In the genomic region with DNA sequence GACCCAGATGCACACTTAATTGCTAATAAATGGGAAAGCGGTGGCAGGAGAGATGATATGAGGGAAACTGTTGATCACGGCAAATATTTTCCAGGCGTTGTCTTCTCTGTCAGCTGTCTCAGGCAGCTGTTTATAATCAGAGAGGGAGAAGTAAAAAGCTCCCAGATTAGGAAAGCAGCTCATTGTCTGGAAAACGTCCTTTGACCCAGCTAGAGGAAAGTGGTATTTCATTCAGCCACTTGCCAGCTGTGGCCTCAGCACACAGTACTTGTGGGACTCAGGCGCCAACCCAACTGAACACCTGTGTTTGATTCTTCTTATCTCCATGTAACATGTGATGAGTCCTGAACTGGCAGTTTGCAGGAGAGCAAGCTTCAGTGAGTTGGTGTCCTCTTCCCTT, we compare ENCODE assay signal across 20 mouse cellular contexts.
DNase-seq lines count a peak whose midpoint lies in the region; ATAC-seq lines count a peak whose summit lies in the region.
"Had no signal": no experiment of that assay in that cellular context is flagged by ENCODE, and none has a peak within 500 bp of the region (broad histone marks: within the 10 kb centered on the region; RNA-seq: fewer than 3 reads in every experiment).

No protein-coding gene starts in this region.

- no peaks in the 10 kb centered on the region for H3K27me3 ChIP-seq in forebrain, embryonic 13.5 days
- no peaks in the 10 kb centered on the region for H3K27me3 ChIP-seq in forebrain, embryonic 14.5 days (replicated peaks; ENCODE audit: control insufficient read depth, insufficient read depth, low read length)
- H3K27me3 ChIP-seq in embryonic facial prominence, embryonic 14.5 days (replicated peaks; ENCODE audit: control insufficient read depth, insufficient read depth, low read length): no peaks in the 10 kb centered on the region
- H3K27me3 ChIP-seq: embryonic facial prominence, embryonic 12.5 days; forebrain, embryonic 12.5 days; heart, embryonic 15.5 days; intestine, embryonic 15.5 days had no signal

- 0 out of 2 replicates have a peak, but pooled peaks have one; percentile 38 for ATAC-seq in forebrain, embryonic 13.5 days
- no peak for ATAC-seq in forebrain, embryonic 14.5 days
- peak; percentile 30; the same call in 1 of the 2 replicates for ATAC-seq in embryonic facial prominence, embryonic 14.5 days (ENCODE audit: low read depth)
- ATAC-seq: intestine, embryonic 15.5 days had no signal

- no peak overlapping the region for H3K9ac ChIP-seq in forebrain, embryonic 13.5 days
- H3K9ac ChIP-seq in forebrain, embryonic 14.5 days (ENCODE audit: low read length): no peak overlapping the region
- no peak overlapping the region for H3K9ac ChIP-seq in embryonic facial prominence, embryonic 14.5 days (ENCODE audit: low read depth, low read length)
- H3K9ac ChIP-seq: embryonic facial prominence, embryonic 12.5 days; forebrain, embryonic 12.5 days; heart, embryonic 15.5 days; hindbrain, embryonic 14.5 days; intestine, embryonic 15.5 days had no signal

- no peak overlapping the region for H3K4me2 ChIP-seq in forebrain, embryonic 13.5 days
- H3K4me2 ChIP-seq in forebrain, embryonic 14.5 days (ENCODE audit: low read length): no peak overlapping the region
- H3K4me2 ChIP-seq in embryonic facial prominence, embryonic 14.5 days (ENCODE audit: low read depth, low read length): no peak overlapping the region
- H3K4me2 ChIP-seq: embryonic facial prominence, embryonic 12.5 days; forebrain, embryonic 12.5 days; heart, embryonic 11.5 days; heart, embryonic 15.5 days; hindbrain, embryonic 14.5 days; intestine, embryonic 15.5 days had no signal

- no peak for DNase-seq in forebrain, embryonic 14.5 days (ENCODE audit: low spot score)
- DNase-seq in thymus, postnatal 4 days: peak; percentile 18
- DNase-seq in thymus, postnatal 36 days: no peak
- peak; percentile 59 for DNase-seq in embryonic facial prominence, embryonic 14.5 days (ENCODE audit: low spot score)
- DNase-seq in heart, postnatal 25 days (ENCODE audit: low spot score): no peak
- DNase-seq in cerebellum, postnatal 10 days: no peak
- no peak for DNase-seq in kidney, postnatal 36 days
- DNase-seq: adrenal gland, postnatal 10 days; cerebellum, adult 11-12 months; cerebellum, adult 9-11 months; gastrocnemius, postnatal 10 days; heart, adult 18-20 months had no signal

- no peaks in the 10 kb centered on the region for H3K9me3 ChIP-seq in forebrain, embryonic 13.5 days (replicated peaks)
- no peaks in the 10 kb centered on the region for H3K9me3 ChIP-seq in forebrain, embryonic 14.5 days (replicated peaks; ENCODE audit: control insufficient read depth, low read length)
- H3K9me3 ChIP-seq in embryonic facial prominence, embryonic 14.5 days (ENCODE audit: control insufficient read depth, low read length): no peaks in the 10 kb centered on the region
- H3K9me3 ChIP-seq: embryonic facial prominence, embryonic 12.5 days; forebrain, embryonic 12.5 days; heart, embryonic 15.5 days; hindbrain, embryonic 10.5 days; intestine, embryonic 15.5 days had no signal

- no peaks in the 10 kb centered on the region for H3K36me3 ChIP-seq in forebrain, embryonic 13.5 days (ENCODE audit: poor library complexity, severe bottlenecking)
- no peaks in the 10 kb centered on the region for H3K36me3 ChIP-seq in forebrain, embryonic 14.5 days (ENCODE audit: control insufficient read depth, insufficient read depth, low read length)
- H3K36me3 ChIP-seq in embryonic facial prominence, embryonic 14.5 days (ENCODE audit: control insufficient read depth, insufficient read depth, low read length): no peaks in the 10 kb centered on the region
- H3K36me3 ChIP-seq: embryonic facial prominence, embryonic 12.5 days; forebrain, embryonic 12.5 days; heart, embryonic 15.5 days; hindbrain, embryonic 10.5 days; intestine, embryonic 15.5 days had no signal

- H3K27ac ChIP-seq in forebrain, embryonic 13.5 days: no peak overlapping the region
- no peak overlapping the region for H3K27ac ChIP-seq in forebrain, embryonic 14.5 days (ENCODE audit: low read depth, low read length)
- no peak overlapping the region for H3K27ac ChIP-seq in embryonic facial prominence, embryonic 14.5 days (replicated peaks; ENCODE audit: low read depth, low read length)
- H3K27ac ChIP-seq: embryonic facial prominence, embryonic 12.5 days; forebrain, embryonic 12.5 days; heart, embryonic 15.5 days; hindbrain, embryonic 10.5 days; hindbrain, embryonic 14.5 days; intestine, embryonic 15.5 days had no signal

- H3K4me1 ChIP-seq in forebrain, embryonic 13.5 days: no peaks in the 10 kb centered on the region
- H3K4me1 ChIP-seq in forebrain, embryonic 14.5 days (ENCODE audit: control insufficient read depth, insufficient read depth, low read length): no peaks in the 10 kb centered on the region
- H3K4me1 ChIP-seq in embryonic facial prominence, embryonic 14.5 days (ENCODE audit: control insufficient read depth, insufficient read depth, low read length): no peaks in the 10 kb centered on the region
- H3K4me1 ChIP-seq: embryonic facial prominence, embryonic 12.5 days; forebrain, embryonic 12.5 days; heart, embryonic 15.5 days; hindbrain, embryonic 10.5 days; intestine, embryonic 15.5 days had no signal

- intact Hi-C loops in heart, postnatal 25 days (cut with DNase I): no loop called here

- 61% methylated on average over 5 of the region's 5 CpGs for WGBS in forebrain, embryonic 13.5 days
- WGBS in forebrain, embryonic 14.5 days: 64% methylated on average over 5 of the region's 5 CpGs
- 23% methylated on average over 5 of the region's 5 CpGs for whole genome bisulfite sequencing in embryonic facial prominence, embryonic 14.5 days

- no peak overlapping the region for H3K4me3 ChIP-seq in forebrain, embryonic 13.5 days
- no peak overlapping the region for H3K4me3 ChIP-seq in forebrain, embryonic 14.5 days (ENCODE audit: low read depth, low read length)
- H3K4me3 ChIP-seq in embryonic facial prominence, embryonic 14.5 days (ENCODE audit: low read depth, low read length): no peak overlapping the region
- H3K4me3 ChIP-seq: embryonic facial prominence, embryonic 12.5 days; forebrain, embryonic 12.5 days; heart, embryonic 15.5 days; hindbrain, embryonic 10.5 days; intestine, embryonic 15.5 days had no signal

Comparison
In these comparisons a context has a peak if more than half of its experiments do, and no peak if none do; other contexts are left out.
1. DNase-seq: peak in thymus, postnatal 4 days (single experiment) and embryonic facial prominence, embryonic 14.5 days (single experiment); none in forebrain, embryonic 14.5 days (single experiment), thymus, postnatal 36 days (0 of 2), heart, postnatal 25 days (single experiment), cerebellum, postnatal 10 days (0 of 2) and kidney, postnatal 36 days (0 of 2).